In the genomic region with DNA sequence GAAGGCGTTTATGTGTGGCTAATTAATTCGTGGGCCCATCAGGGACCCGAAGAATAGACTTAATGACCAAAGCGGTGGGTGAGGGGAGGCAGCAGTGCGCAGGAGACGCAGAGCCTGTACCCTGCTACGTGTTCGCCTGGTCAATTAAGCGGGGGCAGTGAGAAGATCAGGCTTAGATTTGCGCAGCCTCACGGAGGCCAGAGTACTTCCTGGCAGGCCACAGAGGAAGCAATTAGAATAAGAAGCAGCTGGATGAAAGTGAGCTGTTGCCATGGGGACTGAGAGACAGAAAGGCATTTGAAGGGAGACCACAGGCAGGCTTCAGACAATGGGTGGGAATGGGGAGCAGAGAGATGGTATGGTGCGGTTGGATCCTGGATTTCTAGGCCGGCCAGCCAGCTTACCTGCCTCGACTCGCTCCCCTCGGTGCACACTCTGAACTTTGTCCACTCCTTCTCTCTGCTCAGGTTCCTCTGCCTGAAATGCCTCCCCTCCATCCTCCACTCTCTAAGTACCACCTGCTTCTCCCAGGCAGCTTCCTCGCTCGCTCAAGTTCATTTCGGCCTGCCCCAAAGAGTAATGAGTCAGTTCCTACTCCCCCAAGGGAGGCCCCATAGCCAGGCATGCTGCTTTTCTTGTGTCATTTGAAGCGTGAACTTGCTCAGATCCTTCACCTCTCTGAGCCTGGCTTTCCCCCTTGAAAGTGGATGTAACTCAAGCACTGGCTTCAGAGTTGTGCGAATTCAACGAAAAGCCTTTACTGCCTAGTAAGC, we compare ENCODE assay signal across 10 mouse cellular contexts. TPM values are rescaled to one million over a fixed set of nuclear protein-coding genes. Genes with fewer than 3 reads are reported as not detected.
DNase-seq lines count a peak whose midpoint lies in the region; ATAC-seq and TF ChIP-seq lines count a peak whose summit lies in the region.
"Not testable (repeated sequence)": the region's sequence is repeated elsewhere in the genome, so short reads cannot be mapped to it uniquely, and the experiment has no call there.
"Had no signal": no experiment of that assay in that cellular context is flagged by ENCODE, and none has a peak within 500 bp of the region (broad histone marks: within the 10 kb centered on the region; RNA-seq: fewer than 3 reads in every experiment).

No protein-coding gene starts in this region.

- DNase-seq in cerebellum, adult 9-11 months: peak; percentile 2
- DNase-seq in hindbrain, postnatal 0 days (ENCODE audit: low spot score); left cerebral cortex, adult 2 months (ENCODE audit: extremely low spot score in 1 of 2, low spot score in 2 of 2); midbrain, embryonic 14.5 days: not testable (repeated sequence)

- ATAC-seq in forebrain, embryonic 13.5 days: peak; percentile 94
- peak; percentile 43; the same call in 1 of the 2 replicates for ATAC-seq in heart, embryonic 14.5 days (ENCODE audit: insufficient number of reproducible peaks, insufficient read depth, low FRiP score, low read depth)
- ATAC-seq in hindbrain, postnatal 0 days: peak; percentile 92
- peak; percentile 32; the same call in 1 of the 2 replicates for ATAC-seq in liver, embryonic 16.5 days (ENCODE audit: low read depth)
- ATAC-seq in midbrain, embryonic 14.5 days (ENCODE audit: low FRiP score, low TSS enrichment): peak; percentile 90
- ATAC-seq in stomach, embryonic 15.5 days (ENCODE audit: insufficient read depth, low FRiP score, low read depth): peak; percentile 78

- 27% methylated on average over 7 of the region's 22 CpGs for WGBS in forebrain, embryonic 13.5 days
- WGBS in heart, embryonic 14.5 days: 28% methylated on average over 7 of the region's 22 CpGs
- WGBS in hindbrain, postnatal 0 days: 33% methylated on average over 6 of the region's 22 CpGs
- 23% methylated on average over 6 of the region's 22 CpGs for WGBS in liver, embryonic 16.5 days (ENCODE audit: insufficient replicate concordance)
- 37% methylated on average over 6 of the region's 22 CpGs for WGBS in midbrain, embryonic 14.5 days
- 24% methylated on average over 8 of the region's 22 CpGs for WGBS in stomach, embryonic 15.5 days

- H3K36me3 ChIP-seq in forebrain, embryonic 13.5 days (ENCODE audit: poor library complexity, severe bottlenecking); heart, embryonic 14.5 days (ENCODE audit: control insufficient read depth, insufficient read depth, low read length); hindbrain, postnatal 0 days (ENCODE audit: insufficient read depth, low read length); liver, embryonic 16.5 days (ENCODE audit: control insufficient read depth, insufficient read depth); midbrain, embryonic 14.5 days (ENCODE audit: control insufficient read depth, insufficient read depth, low read length); stomach, embryonic 15.5 days: not testable (repeated sequence)

- H3K27me3 ChIP-seq in forebrain, embryonic 13.5 days; heart, embryonic 14.5 days (ENCODE audit: control insufficient read depth, insufficient read depth, low read length); hindbrain, postnatal 0 days (ENCODE audit: insufficient read depth, low read length); midbrain, embryonic 14.5 days (ENCODE audit: control insufficient read depth, insufficient read depth, low read length); stomach, embryonic 15.5 days (replicated peaks): not testable (repeated sequence)
- H3K27me3 ChIP-seq in liver, embryonic 16.5 days (ENCODE audit: control insufficient read depth, insufficient read depth, low read depth, low read length): peaks cover 11% of the 10 kb centered on the region

- not testable (repeated sequence) for H3K4me1 ChIP-seq in forebrain, embryonic 13.5 days; heart, embryonic 14.5 days (ENCODE audit: control insufficient read depth in 2 of 2, insufficient read depth in 2 of 2, low read length in 2 of 2); hindbrain, postnatal 0 days (ENCODE audit: insufficient read depth, low read length); liver, embryonic 16.5 days (ENCODE audit: control insufficient read depth, low read depth, low read length); midbrain, embryonic 14.5 days (ENCODE audit: control insufficient read depth, insufficient read depth, low read length); stomach, embryonic 15.5 days

- intact Hi-C loops in left cerebral cortex, adult 2 months (cut with DNase I): loop anchor here (1.0 kb wide), 2 partner anchors 31 to 64 kb away; no protein-coding TSS in a partner anchor

- peak overlapping the region; percentile 95 for H3K27ac ChIP-seq in forebrain, embryonic 13.5 days
- not testable (repeated sequence) for H3K27ac ChIP-seq in heart, embryonic 14.5 days (replicated peaks in 1 of 2; ENCODE audit: control insufficient read depth in 1 of 2, insufficient read depth in 1 of 2, low read depth in 2 of 2, low read length in 2 of 2); left cerebral cortex, adult 2 months; liver, embryonic 16.5 days (ENCODE audit: low read length); stomach, embryonic 15.5 days
- peak overlapping the region; percentile 91 for H3K27ac ChIP-seq in hindbrain, postnatal 0 days
- H3K27ac ChIP-seq in midbrain, embryonic 14.5 days (replicated peaks; ENCODE audit: low read depth, low read length): peak overlapping the region; percentile 94

- peak overlapping the region; percentile 57 for H3K4me3 ChIP-seq in forebrain, embryonic 13.5 days
- H3K4me3 ChIP-seq in heart, embryonic 14.5 days (ENCODE audit: control insufficient read depth in 1 of 2, insufficient read depth in 1 of 2, low read depth in 1 of 2, low read length in 2 of 2): peak overlapping the region; percentile 21 to 56
- peak overlapping the region; percentile 51 for H3K4me3 ChIP-seq in hindbrain, postnatal 0 days (ENCODE audit: low read length)
- H3K4me3 ChIP-seq in left cerebral cortex, adult 2 months: peak overlapping the region; percentile 61
- not testable (repeated sequence) for H3K4me3 ChIP-seq in liver, embryonic 16.5 days (ENCODE audit: low read depth, low read length)
- peak overlapping the region; percentile 52 for H3K4me3 ChIP-seq in midbrain, embryonic 14.5 days (replicated peaks; ENCODE audit: low read depth, low read length)
- H3K4me3 ChIP-seq in stomach, embryonic 15.5 days (replicated peaks): peak overlapping the region; percentile 53

- not testable (repeated sequence) for H3K9ac ChIP-seq in forebrain, embryonic 13.5 days; heart, embryonic 14.5 days (ENCODE audit: low read length); hindbrain, postnatal 0 days (replicated peaks; ENCODE audit: low read length); liver, embryonic 16.5 days (ENCODE audit: low read depth, low read length); midbrain, embryonic 14.5 days (replicated peaks; ENCODE audit: low read length); stomach, embryonic 15.5 days

- TF ChIP-seq CTCF in hindbrain, postnatal 0 days (IDR thresholded peaks at IDR 0.05; ENCODE audit: low read depth); left cerebral cortex, adult 2 months (IDR thresholded peaks at IDR 0.05): not testable (repeated sequence)

- H3K4me2 ChIP-seq in forebrain, embryonic 13.5 days: peak overlapping the region; percentile 64
- H3K4me2 ChIP-seq in heart, embryonic 14.5 days (ENCODE audit: low read length): peak overlapping the region; percentile 70
- H3K4me2 ChIP-seq in hindbrain, postnatal 0 days (ENCODE audit: low read depth, low read length): peak overlapping the region; percentile 64; the same call in 1 of the 2 replicates
- H3K4me2 ChIP-seq in liver, embryonic 16.5 days (ENCODE audit: low read depth, low read length): not testable (repeated sequence)
- H3K4me2 ChIP-seq in midbrain, embryonic 14.5 days (ENCODE audit: low read length): peak overlapping the region; percentile 60
- H3K4me2 ChIP-seq in stomach, embryonic 15.5 days: peak overlapping the region; percentile 56

- not testable (repeated sequence) for H3K9me3 ChIP-seq in forebrain, embryonic 13.5 days (replicated peaks); heart, embryonic 14.5 days (ENCODE audit: control insufficient read depth, low read length); hindbrain, postnatal 0 days (ENCODE audit: low read length); liver, embryonic 16.5 days (replicated peaks; ENCODE audit: control insufficient read depth, low read length); midbrain, embryonic 14.5 days (ENCODE audit: control insufficient read depth, low read length); stomach, embryonic 15.5 days

RNA-seq across cellular contexts. Expression of a gene that starts 0.8 kb away (rescaled TPM):
- 101 and 107 TPM in 2 replicates for polyA plus RNA-seq in forebrain, embryonic 13.5 days (2015; fragmentation: Nextera tagmentation; extraction: Ambion mirVana)
- polyA plus RNA-seq in heart, embryonic 14.5 days (2014; fragmentation: Nextera tagmentation; extraction: Ambion mirVana): 28.7 and 34.7 TPM in 2 replicates
- total RNA-seq in hindbrain, postnatal 0 days (2014; rRNA removed): 79.8 and 80.1 TPM in 2 replicates
- polyA plus RNA-seq in hindbrain, postnatal 0 days (2015; fragmentation: Nextera tagmentation; extraction: Ambion mirVana): 115 and 120 TPM in 2 replicates
- 10 to 100 TPM; 44.9 to 47.7 TPM for total RNA-seq in left cerebral cortex, adult 2 months (2021)
- 6.0 and 6.6 TPM in 2 replicates for polyA plus RNA-seq in liver, embryonic 16.5 days (2015; fragmentation: Nextera tagmentation; extraction: Ambion mirVana)
- polyA plus RNA-seq in midbrain, embryonic 14.5 days (2014; fragmentation: Nextera tagmentation; extraction: Ambion mirVana): 135 and 153 TPM in 2 replicates
- polyA plus RNA-seq in stomach, embryonic 15.5 days (2015; fragmentation: Nextera tagmentation; extraction: Ambion mirVana): 41.6 and 47.4 TPM in 2 replicates
- polyA plus RNA-seq: erythroblast, embryonic 14.5 days had no signal

RNA-seq across cellular contexts. Expression of a gene that starts 31.9 kb away (rescaled TPM):
- 3.3 and 3.7 TPM in 2 replicates for polyA plus RNA-seq in forebrain, embryonic 13.5 days (2015; fragmentation: Nextera tagmentation; extraction: Ambion mirVana)
- polyA plus RNA-seq in heart, embryonic 14.5 days (2014; fragmentation: Nextera tagmentation; extraction: Ambion mirVana): 0.84 and 0.93 TPM in 2 replicates
- total RNA-seq in hindbrain, postnatal 0 days (2014; rRNA removed): 3.2 and 3.7 TPM in 2 replicates
- polyA plus RNA-seq in hindbrain, postnatal 0 days (2015; fragmentation: Nextera tagmentation; extraction: Ambion mirVana): 2.8 and 3.1 TPM in 2 replicates
- 1 to 10 TPM; 2.0 to 2.1 TPM for total RNA-seq in left cerebral cortex, adult 2 months (2021)
- 0.14 TPM in 2 replicates for polyA plus RNA-seq in liver, embryonic 16.5 days (2015; fragmentation: Nextera tagmentation; extraction: Ambion mirVana)
- 3.7 and 4.3 TPM in 2 replicates for polyA plus RNA-seq in midbrain, embryonic 14.5 days (2014; fragmentation: Nextera tagmentation; extraction: Ambion mirVana)
- polyA plus RNA-seq in stomach, embryonic 15.5 days (2015; fragmentation: Nextera tagmentation; extraction: Ambion mirVana): 1.1 and 1.2 TPM in 2 replicates
- total RNA-seq: heart, postnatal 14 days had no signal
- polyA plus RNA-seq: erythroblast, embryonic 14.5 days had no signal

Comparison
In these comparisons a context has a peak if more than half of its experiments do, and no peak if none do; other contexts are left out.
1. ATAC-seq: peak in every context shown above with its lines; median percentile 94 in forebrain, embryonic 13.5 days; 92 in hindbrain, postnatal 0 days; 90 in midbrain, embryonic 14.5 days; 78 in stomach, embryonic 15.5 days; 43 in heart, embryonic 14.5 days; 32 in liver, embryonic 16.5 days.